Mouse (Mus musculus) midbrain, embryonic 14.5 days (tissue): Measurements from ENCODE around the gene Wipf2. TPM values are rescaled to one million over a fixed set of nuclear protein-coding genes. Genes with fewer than 3 reads are reported as not detected.

Source experiments
- ATAC-seq: fragments of 200-750 bp; cut with Nextera tagmentation; 2 replicates; pipeline ENCODE4 v1.8.0; 2017; ENCODE audit warnings: moderate number of reproducible peaks, moderate library complexity; ENCODE audit not compliant: low FRiP score, low TSS enrichment
- DNase-seq: peaks from one replicate; pipeline ENCODE4 v3.0.0-alpha.2; 2015
- H3K27ac ChIP-seq: fragments of 300-500 bp; sonication (generic); replicated peaks from 2 replicates; pipeline ENCODE4 v1.5.1; 2014; ENCODE audit warnings: mild to moderate bottlenecking, low read depth, low read length, moderate library complexity
- H3K27me3 ChIP-seq: fragments of 300-500 bp; sonication (generic); 2 replicates; pipeline ENCODE4 v1.6.1; 2014; ENCODE audit warnings: low read length, control low read depth, mixed read lengths; ENCODE audit not compliant: control insufficient read depth, insufficient read depth
- H3K36me3 ChIP-seq: fragments of 300-500 bp; sonication (generic); 2 replicates; pipeline ENCODE4 v1.6.1; 2014; ENCODE audit warnings: low read length, control low read depth; ENCODE audit not compliant: control insufficient read depth, insufficient read depth
- H3K4me1 ChIP-seq: fragments of 300-500 bp; sonication (generic); 2 replicates; pipeline ENCODE4 v1.6.1; 2014; ENCODE audit warnings: mild to moderate bottlenecking, antibody characterized with exemption, low read length, control low read depth; ENCODE audit not compliant: control insufficient read depth, insufficient read depth
- H3K4me2 ChIP-seq: fragments of 300-500 bp; sonication (generic); 2 replicates; pipeline ENCODE4 v1.6.1; 2014; ENCODE audit warnings: mild to moderate bottlenecking, low read length, moderate library complexity
- H3K4me3 ChIP-seq: fragments of 300-500 bp; sonication (generic); replicated peaks from 2 replicates; pipeline ENCODE4 v1.5.1; 2014; ENCODE audit warnings: low read depth, low read length
- H3K9ac ChIP-seq: fragments of 300-500 bp; sonication (generic); replicated peaks from 2 replicates; pipeline ENCODE4 v1.6.1; 2014; ENCODE audit warnings: mild to moderate bottlenecking, low read length, moderate library complexity
- H3K9me3 ChIP-seq: fragments of 300-500 bp; sonication (generic); 2 replicates; pipeline ENCODE4 v1.6.1; 2016; ENCODE audit warnings: low read length, control low read depth, mixed read lengths; ENCODE audit not compliant: control insufficient read depth
- WGBS: fragments of 180-500 bp; shearing (Covaris S2); extraction: QIAGEN DNeasy Blood & Tissue Kit; methylation state at CpG from one replicate; pipeline ENCODE4 v1.1.7; 2014; 5-methylcytosine and 5-hydroxymethylcytosine counted together
- polyA plus RNA-seq: library from polyadenylated mRNA; unstranded; fragments of >200 nt; fragmentation: Nextera tagmentation; extraction: Ambion mirVana; gene quantifications from 2 replicates; pipeline ENCODE4 v1.2.1, GENCODE M21; 2014

Gene Wipf2
- polyA plus RNA-seq, 1 experiment from 2014 or later = 5.4 TPM

DNA sequence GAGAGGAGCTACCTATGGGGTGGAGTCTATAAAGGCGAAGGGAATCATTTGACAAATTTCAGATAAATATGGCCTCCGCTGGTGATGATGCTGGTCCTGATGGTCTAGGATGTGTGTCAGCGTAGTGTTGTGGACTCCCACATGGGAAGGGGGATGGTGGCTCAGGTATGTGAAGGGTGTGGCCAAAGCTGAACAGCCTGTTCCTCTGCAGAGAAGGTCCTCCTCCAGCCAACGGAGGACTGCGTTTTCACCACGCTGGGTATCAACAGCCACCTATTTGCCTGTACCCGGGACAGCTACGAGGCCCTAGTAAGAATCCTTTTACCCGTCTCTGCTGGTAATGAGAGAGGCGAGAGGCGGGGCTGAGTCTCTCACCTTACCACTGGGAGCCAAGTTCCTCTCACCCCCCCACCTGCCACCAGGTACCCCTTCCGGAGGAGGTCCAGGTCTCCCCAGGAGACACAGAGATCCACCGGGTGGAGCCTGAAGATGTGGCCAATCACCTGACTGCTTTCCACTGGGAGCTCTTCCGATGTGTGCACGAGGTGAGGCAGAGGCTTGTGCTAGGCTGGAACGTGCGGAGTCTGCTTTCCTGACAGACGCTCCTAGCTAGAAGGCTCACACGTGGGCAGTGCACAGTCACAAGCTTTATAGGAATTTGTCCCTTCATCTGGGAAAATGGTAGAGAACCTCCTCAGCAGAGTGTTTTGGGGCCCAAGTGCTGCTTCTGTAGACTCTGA, 16.4 kb upstream of the Wipf2 start:
- ATAC-seq (no peak), DNase-seq (no peak)
- Histone ChIP-seq H3K27me3 (0 out of 2 replicates have a peak, but pooled peaks cover 3% of the 10 kb centered on the region), H3K4me3 (no peak overlapping the region), H3K4me2 (no peak overlapping the region), H3K36me3 (no peaks in the 10 kb centered on the region), H3K9me3 (no peaks in the 10 kb centered on the region), H3K4me1 (peaks cover 4% of the 10 kb centered on the region; the same call in 1 of the 2 replicates), H3K27ac (no peak overlapping the region), H3K9ac (no peak overlapping the region)
- 71% methylated on average over 19 of the region's 19 CpGs for WGBS

DNA sequence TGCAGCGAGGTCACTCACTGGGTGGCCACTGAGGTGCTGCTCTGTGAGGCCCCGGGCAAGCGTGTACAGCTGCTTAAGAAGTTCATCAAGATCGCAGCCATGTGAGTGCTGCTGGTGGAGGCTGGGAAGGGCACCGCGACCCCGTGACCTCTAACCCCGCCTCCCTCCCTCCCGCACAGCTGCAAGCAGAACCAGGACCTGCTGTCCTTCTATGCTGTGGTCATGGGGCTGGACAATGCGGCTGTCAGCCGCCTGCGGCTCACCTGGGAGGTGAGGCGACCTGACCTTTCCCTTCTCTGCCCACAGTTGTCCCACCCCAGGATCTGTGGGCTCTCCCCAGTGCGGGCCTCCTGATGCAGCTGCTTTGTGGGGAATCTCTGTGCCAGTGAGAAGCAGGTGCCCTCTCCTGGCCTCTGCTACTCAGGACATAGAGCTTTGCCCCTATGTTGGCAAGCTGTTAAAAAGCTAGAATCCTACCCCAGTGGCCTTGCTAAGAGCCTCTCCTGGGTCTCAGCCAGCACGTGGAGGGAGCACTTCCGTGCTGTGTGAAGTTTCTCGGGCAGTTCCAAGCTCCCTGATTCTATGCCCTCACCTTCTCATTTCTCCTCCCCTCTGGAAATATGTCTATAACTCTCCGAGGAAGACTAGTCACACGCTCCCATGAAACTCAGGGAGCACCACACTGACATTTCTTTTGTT, 14.1 kb upstream of the Wipf2 start:
- peaks cover 4% of the 10 kb centered on the region; the same call in 1 of the 2 replicates for H3K4me1 ChIP-seq
- H3K36me3 ChIP-seq = no peaks in the 10 kb centered on the region
- H3K27me3 ChIP-seq = 0 out of 2 replicates have a peak, but pooled peaks cover 3% of the 10 kb centered on the region
- H3K9ac ChIP-seq = no peak overlapping the region
- ATAC-seq = no peak
- peak; percentile 36 for DNase-seq
- no peaks in the 10 kb centered on the region for H3K9me3 ChIP-seq
- no peak overlapping the region for H3K27ac ChIP-seq
- H3K4me3 ChIP-seq = no peak overlapping the region
- 10% methylated on average over 19 of the region's 19 CpGs for WGBS
- H3K4me2 ChIP-seq = 0 out of 2 replicates have a peak overlapping the region, but pooled peaks have one; percentile 12

DNA sequence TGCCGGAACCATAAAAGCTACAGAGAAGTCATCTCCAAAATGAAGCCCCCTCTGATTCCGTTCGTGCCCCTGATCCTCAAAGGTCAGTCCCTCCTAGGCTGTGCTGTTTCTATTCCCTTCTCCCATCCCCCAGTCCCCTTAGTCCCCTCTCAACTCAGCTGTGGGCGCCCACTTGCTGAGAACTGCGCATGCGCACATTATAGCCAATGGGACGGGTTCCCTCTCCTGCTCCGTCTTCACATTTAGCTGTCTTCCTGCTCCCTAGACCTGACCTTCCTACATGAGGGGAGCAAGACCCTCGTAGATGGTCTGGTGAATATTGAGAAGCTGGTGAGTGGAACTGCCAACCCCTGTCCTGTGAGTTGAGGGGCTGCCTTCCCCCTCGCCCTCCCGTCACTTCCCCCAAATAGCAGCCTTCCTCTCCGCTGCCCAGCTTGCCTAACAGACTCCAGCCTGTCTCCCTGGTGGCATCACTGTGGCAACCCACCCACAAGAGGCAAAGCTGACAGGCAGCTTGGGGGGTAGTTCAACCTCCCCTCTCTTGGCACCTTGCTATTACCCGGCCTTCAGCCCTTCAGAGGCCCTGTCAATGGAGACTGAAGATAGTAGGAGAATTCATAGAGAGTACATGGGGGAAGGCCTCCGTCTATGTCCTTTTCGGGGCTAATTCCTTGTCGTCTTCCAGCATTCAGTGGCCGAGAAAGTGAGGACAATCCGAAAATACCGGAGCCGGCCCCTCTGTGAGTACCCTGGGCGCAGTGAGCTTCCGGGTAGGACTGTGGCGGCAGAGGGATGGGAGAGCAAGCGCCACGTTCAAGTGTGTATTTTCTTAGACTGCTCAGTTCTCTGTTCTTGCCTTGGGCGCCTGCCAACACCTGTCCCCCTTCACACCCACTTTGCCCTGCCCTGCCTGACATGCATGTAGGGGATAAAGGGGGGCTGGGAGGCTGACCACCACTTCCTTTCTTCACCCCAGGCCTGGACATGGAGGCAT, 13.0 kb upstream of the Wipf2 start:
- Histone ChIP-seq H3K4me3 (no peak overlapping the region), H3K27me3 (0 out of 2 replicates have a peak, but pooled peaks cover 3% of the 10 kb centered on the region), H3K4me1 (peaks cover 4% of the 10 kb centered on the region; the same call in 1 of the 2 replicates), H3K27ac (no peak overlapping the region), H3K9me3 (no peaks in the 10 kb centered on the region), H3K36me3 (no peaks in the 10 kb centered on the region), H3K9ac (no peak overlapping the region; the same call in 1 of the 2 replicates), H3K4me2 (peak overlapping the region; percentile 27)
- DNase-seq (peak; percentile 82), ATAC-seq (no peak)
- WGBS = 59% methylated on average over 26 of the region's 26 CpGs

DNA sequence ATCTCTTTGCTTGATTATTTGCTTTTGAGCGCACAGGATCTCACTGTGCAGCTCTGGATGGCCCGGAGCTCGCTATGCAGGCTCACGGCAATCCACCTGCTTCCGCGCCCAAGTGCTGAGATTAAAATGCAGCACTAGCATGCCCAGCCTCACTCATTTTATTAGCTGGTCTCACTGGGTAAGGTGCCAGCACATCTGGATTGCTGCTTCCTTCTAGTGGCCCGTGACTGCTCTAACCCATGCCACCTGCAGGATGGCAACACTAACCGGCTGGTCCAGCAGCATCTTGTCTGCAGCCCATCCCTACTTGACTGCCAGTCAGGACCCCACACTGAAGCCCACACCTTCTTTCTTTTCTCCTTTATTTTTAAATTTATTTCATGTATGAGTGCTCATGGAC, 9.3 kb upstream of the Wipf2 start:
- ATAC-seq (no peak), DNase-seq (no peak)
- no peaks in the 10 kb centered on the region for H3K9me3 ChIP-seq
- peaks cover 4% of the 10 kb centered on the region; the same call in 1 of the 2 replicates for H3K4me1 ChIP-seq
- no peak overlapping the region for H3K4me2 ChIP-seq
- H3K27me3 ChIP-seq = 0 out of 2 replicates have a peak, but pooled peaks cover 2% of the 10 kb centered on the region
- WGBS = 90% methylated on average over 8 of the region's 8 CpGs
- H3K36me3 ChIP-seq = no peaks in the 10 kb centered on the region
- H3K4me3 ChIP-seq = no peak overlapping the region
- 0 out of 2 replicates have a peak overlapping the region, but pooled peaks have one; percentile 6 for H3K9ac ChIP-seq
- no peak overlapping the region for H3K27ac ChIP-seq

DNA sequence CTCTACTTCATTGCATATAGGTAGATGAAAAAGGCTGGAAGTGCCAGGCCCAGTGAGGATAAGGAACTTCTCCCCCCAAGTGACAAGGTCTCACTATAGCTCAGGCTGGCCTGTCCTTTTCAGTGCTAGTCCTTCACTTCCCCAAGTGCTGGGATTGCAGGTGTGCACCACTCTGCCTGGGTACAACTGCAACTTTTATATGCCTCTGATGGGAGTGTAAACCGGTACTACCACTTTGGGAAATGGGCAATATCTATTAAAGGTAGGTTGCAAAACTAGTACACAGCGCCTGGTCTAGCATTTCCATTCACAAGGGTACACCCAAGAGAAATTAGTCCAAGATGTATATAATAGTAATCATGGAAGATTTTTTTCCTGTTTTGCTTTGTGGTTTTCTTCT, 8.8 kb upstream of the Wipf2 start:
- H3K4me2 ChIP-seq = no peak overlapping the region
- no peak overlapping the region for H3K4me3 ChIP-seq
- no peaks in the 10 kb centered on the region; the same call in 1 of the 2 replicates for H3K4me1 ChIP-seq
- ATAC-seq (no peak), DNase-seq (no peak)
- no peak overlapping the region for H3K27ac ChIP-seq
- H3K9me3 ChIP-seq = no peaks in the 10 kb centered on the region
- no peaks in the 10 kb centered on the region for H3K36me3 ChIP-seq
- H3K27me3 ChIP-seq = no peaks in the 10 kb centered on the region
- no peak overlapping the region for H3K9ac ChIP-seq
- WGBS = 95% methylated on average over 2 of the region's 2 CpGs

DNA sequence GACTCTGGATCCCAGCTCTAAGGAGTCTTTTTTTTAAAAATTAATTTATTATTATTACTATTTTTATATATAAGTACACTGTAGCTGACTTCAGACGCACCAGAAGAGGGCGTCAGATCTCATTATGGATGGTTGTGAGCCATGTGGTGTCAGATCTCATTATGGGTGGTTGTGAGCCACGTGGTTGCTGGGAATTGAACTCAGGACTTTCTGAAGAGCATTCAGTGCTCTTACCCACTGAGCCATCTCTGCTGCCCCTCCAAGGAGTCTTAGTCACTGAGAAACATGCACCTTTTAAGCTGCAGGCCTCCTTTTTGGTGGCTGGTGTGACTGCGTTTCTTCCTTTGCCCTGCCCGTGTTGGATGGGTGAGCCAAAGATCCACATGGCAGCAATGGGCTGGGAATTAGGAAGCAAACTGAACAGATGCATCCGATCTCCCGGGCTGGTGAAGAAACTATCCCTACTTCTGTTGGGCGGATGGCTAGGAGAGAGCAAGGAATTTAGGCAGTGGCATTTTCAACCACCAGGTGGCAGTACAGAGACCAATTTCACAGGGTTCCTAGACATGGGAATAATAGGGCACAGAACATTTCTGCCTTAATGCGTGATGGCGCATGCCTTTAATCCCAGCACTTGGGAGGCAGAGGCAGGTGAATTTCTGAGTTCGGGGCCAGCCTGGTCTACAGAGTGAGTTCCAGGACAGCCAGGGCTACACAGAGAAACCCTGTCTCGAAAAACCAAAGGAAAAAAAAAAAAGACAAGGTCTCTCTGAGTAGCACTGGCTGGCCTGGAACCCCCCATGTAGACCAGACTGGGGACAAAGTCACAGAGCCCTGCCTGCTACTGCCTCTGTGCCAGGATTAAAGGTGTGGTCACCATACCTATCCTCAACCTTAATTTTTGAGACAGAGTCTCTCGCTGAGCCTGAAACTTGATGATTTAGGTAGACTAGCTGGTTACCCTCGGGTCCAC, 4.4 kb upstream of the Wipf2 start:
- Histone ChIP-seq H3K27me3 (0 out of 2 replicates have a peak, but pooled peaks cover 4% of the 10 kb centered on the region), H3K4me3 (no peak overlapping the region), H3K9ac (no peak overlapping the region), H3K36me3 (no peaks in the 10 kb centered on the region), H3K4me1 (peaks cover 6% of the 10 kb centered on the region; the same call in 1 of the 2 replicates), H3K27ac (no peak overlapping the region), H3K4me2 (no peak overlapping the region), H3K9me3 (no peaks in the 10 kb centered on the region)
- ATAC-seq = no peak
- peak; percentile 92 for DNase-seq
- WGBS = 35% methylated on average over 14 of the region's 14 CpGs

DNA sequence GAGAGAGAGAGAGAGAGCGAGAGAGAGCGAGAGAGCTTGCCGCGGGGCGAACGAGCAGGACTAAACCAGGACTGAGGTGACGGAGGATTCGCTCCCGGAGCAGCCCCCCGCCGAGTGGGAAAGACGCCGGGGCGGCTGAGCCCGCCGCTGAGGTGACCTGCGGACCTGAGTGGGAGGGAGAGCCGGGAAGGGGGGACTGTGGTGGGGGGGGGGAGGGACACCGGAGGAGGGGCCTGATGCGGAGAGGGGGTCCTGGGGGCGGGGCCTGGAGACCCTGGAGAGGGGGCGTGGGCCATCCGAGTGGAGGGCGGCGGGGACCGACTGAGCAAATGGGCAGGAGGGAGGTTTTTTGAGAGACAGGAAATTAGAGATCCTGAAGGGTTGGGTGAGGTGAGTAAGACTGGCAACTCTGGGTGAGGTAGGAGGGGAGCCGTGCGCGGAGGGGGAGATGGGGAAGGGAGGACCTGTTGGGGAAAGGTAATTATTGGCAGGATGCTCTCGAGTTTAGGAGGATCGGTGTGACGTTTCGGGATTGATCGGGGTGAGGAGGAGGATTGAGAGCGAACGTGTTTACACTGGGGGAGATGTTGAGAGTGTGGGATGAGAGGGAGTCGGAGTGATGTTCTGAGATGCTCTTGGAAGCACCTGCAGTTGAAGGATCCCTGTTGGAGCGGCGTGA, 452 bp downstream of the Wipf2 start:
- H3K27me3 ChIP-seq = 0 out of 2 replicates have a peak, but pooled peaks cover 4% of the 10 kb centered on the region
- H3K4me2 ChIP-seq = peak overlapping the region; percentile 73
- H3K4me3 ChIP-seq = peak overlapping the region; percentile 61
- DNase-seq (peak; percentile 84), ATAC-seq (peak; percentile 78)
- H3K4me1 ChIP-seq = peaks cover 10% of the 10 kb centered on the region
- H3K36me3 ChIP-seq = peaks cover 9% of the 10 kb centered on the region; the same call in 1 of the 2 replicates
- no peaks in the 10 kb centered on the region for H3K9me3 ChIP-seq
- peak overlapping the region; percentile 95 for H3K27ac ChIP-seq
- WGBS = 1% methylated on average over 39 of the region's 39 CpGs
- H3K9ac ChIP-seq = peak overlapping the region; percentile 50
